Mouse (Mus musculus) embryonic stem cell, embryonic (primary cell): Measurements from ENCODE around the gene Gm10803.
"Not testable (repeated sequence)": the region's sequence is repeated elsewhere in the genome, so short reads cannot be mapped to it uniquely, and the experiment has no call there.

Experiments
- CTCF ChIA-PET, 4 experiments: fragments of 300-600 bp in 2 of 4; fragments of 350-600 bp in 2 of 4; sonication (Branson Sonifier 250); formaldehyde crosslinking; loops; one replicate each; lab custom pipeline; 2022; ENCODE audit warnings: inconsistent platforms in 2 of 4; lab: Charles Lee
- POLR2A ChIA-PET, 4 experiments: fragments of 300-600 bp in 2 of 4; fragments of 350-600 bp in 2 of 4; sonication (Branson Sonifier 250); formaldehyde crosslinking; loops; one replicate each; lab custom pipeline; 2022; ENCODE audit warnings: antibody characterized with exemption in 4 of 4, inconsistent platforms in 1 of 4; lab: Charles Lee

Gm10803 gene

DNA sequence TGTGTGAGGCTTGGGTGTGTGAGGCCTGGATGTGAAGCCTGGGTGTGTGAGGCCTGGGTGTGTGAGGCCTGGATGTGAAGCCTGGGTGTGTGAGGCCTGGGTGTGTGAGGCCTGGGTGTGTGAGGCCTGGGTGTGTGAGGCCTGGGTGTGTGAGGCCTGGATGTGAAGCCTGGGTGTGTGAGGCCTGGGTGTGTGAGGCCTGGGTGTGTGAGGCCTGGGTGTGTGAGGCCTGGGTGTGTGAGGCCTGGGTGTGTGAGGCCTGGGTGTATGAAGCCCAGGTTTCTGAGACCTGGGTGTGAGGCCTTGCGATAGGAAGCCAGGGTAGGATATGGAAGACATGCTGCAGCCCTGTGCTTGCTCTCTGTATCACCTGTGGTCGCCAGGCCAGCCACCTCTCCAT lies at the start of gene Gm10803:
Gene Gm10803, plus strand, starts transcription at position 301 of the 400 bp plus-strand sequence.
- CTCF ChIA-PET, POLR2A ChIA-PET: not testable (repeated sequence)

- POLR2A ChIA-PET, result no interaction called here
- CTCF ChIA-PET, result interaction anchor here in 1 of 4 experiments (0.6 kb wide), 1 partner anchor 24 kb away, joined by 3 read pairs; no protein-coding TSS in a partner anchor
These were observed 49.5 kb upstream of the Gm10803 start for GRCm38 (mm10) chr2:93510839-93511238.

- POLR2A ChIA-PET, result no interaction called here
- CTCF ChIA-PET, result interaction anchor here in 2 of 4 experiments (0.6 to 0.7 kb wide), 2 partner anchors 148 to 642 kb away, joined by 3 to 5 read pairs; no protein-coding TSS in a partner anchor
These were observed 48.2 kb upstream of the Gm10803 start for GRCm38 (mm10) chr2:93512130-93512529.

- CTCF ChIA-PET, result no interaction called here
- POLR2A ChIA-PET, result no interaction called here
These were observed 45.1 kb upstream of the Gm10803 start for GRCm38 (mm10) chr2:93515246-93515645.

GRCm38 (mm10) chr2:93521042-93521441 lies 39.3 kb upstream of the Gm10803 start:
- POLR2A ChIA-PET, result interaction anchor here in 1 of 4 experiments (1.1 to 1.7 kb wide), 2 partner anchors 11 to 143 kb away, joined by 3 read pairs; no protein-coding TSS in a partner anchor
- CTCF ChIA-PET, result interaction anchor here in 1 of 4 experiments (1.0 kb wide), 1 partner anchor 103 kb away, joined by 3 read pairs; no protein-coding TSS in a partner anchor

- ChIA-PET CTCF (interaction anchor here in 1 of 4 experiments (1.0 kb wide), 1 partner anchor 103 kb away, joined by 3 read pairs; no protein-coding TSS in a partner anchor), POLR2A (interaction anchor here in 1 of 4 experiments (1.7 kb wide), 1 partner anchor 143 kb away, joined by 3 read pairs; no protein-coding TSS in a partner anchor)
These were observed 38.8 kb upstream of the Gm10803 start for GRCm38 (mm10) chr2:93521571-93521970.

DNA sequence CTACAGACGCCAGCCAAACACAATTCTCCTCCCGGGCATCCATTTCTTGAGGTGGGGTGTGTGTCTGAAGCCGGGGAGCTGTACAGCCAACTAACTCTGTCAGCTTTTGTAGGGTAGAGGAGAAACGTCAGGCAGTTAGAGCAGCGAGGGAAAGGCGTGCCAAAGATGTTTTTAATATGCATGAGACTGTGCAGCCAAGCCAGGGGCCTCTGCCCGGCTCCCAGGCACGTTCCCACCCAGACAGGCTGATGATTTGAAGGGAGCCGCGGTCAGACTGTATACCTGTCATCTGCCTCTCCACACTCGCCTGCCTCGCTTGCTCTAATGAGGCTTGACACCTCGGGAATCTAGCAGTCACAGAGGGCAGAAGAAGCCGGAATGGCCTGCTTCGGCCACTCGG lies 38.4 kb upstream of the Gm10803 start:
- POLR2A ChIA-PET, result interaction anchor here in 1 of 4 experiments (1.7 kb wide), 1 partner anchor 142 kb away, joined by 3 read pairs; no protein-coding TSS in a partner anchor

DNA sequence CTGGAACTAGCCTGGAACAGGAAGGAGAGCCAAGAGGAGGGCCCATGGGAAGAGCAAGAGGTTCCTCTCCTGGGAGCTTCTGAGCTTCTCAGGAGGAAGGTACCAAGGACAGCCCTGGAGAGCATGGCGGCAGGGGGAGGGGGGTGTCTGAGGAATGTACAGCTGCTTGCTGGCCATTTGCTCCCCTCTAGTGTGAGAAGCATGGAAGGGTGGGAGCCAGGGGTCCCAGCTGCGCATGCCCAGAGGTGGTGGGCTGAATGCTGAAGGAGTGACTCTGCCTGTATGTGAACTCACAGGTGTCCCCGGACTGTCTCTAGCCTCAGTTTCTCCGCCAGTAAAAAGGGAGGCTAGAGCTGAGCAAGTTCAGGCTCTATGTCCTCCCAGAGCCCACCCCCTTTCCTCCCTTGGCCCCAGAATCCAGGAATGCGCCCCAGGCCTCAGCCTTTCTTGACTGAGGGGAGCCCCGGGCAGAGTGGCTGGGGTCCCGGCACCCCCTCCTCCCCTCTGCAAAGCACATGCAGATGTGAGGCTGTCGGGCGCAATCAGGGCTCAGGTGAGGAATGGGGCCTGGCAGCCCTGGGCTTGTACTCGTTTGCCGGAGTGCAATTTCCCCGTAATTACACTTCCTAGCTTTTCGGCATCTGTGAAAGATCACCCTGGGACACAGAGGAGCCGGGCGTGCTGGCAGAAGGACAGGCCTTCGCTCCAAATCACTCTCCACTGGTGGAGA lies 35.2 kb upstream of the Gm10803 start:
- POLR2A ChIA-PET, result interaction anchor here in 1 of 4 experiments (0.7 kb wide), 1 partner anchor 248 kb away, joined by 3 read pairs; no protein-coding TSS in a partner anchor

More for the DNA sequence above, 38.4 kb upstream of the Gm10803 start:
- CTCF ChIA-PET, result no interaction called here

DNA sequence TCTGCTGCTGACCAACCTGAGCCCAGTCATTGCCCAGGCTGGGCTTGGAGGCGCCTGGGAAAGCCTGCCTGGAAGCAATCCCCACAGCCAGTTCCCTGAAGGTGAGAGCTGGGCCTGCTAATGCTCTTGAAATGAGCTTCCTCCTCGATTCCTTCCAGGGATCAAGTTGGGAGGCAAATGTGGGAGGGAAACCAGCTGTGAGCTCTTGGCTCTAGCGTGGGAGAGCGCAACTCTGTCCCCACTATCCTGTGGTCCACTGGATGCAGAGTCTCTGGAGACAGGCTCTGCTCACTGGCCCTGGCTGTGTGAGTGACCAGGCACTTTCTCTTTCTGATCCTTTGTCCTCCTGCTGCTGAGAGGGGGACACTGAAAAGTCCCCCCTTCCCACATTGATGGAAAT lies 30.8 kb upstream of the Gm10803 start:
- ChIA-PET CTCF (interaction anchor here in 1 of 4 experiments (0.8 kb wide), 1 partner anchor 8 kb away, joined by 3 read pairs; no protein-coding TSS in a partner anchor), POLR2A (interaction anchor here in 1 of 4 experiments (0.6 kb wide), 1 partner anchor 59 kb away, joined by 4 read pairs; no protein-coding TSS in a partner anchor)

More for the DNA sequence above, 35.2 kb upstream of the Gm10803 start:
- CTCF ChIA-PET, result no interaction called here

- POLR2A ChIA-PET, result interaction anchor here in 1 of 4 experiments (0.6 to 0.7 kb wide), 2 partner anchors 158 to 632 kb away, joined by 3 read pairs; no protein-coding TSS in a partner anchor
- CTCF ChIA-PET, result interaction anchor here in 2 of 4 experiments (0.9 to 1.3 kb wide), 2 partner anchors 59 to 276 kb away, joined by 3 read pairs; no protein-coding TSS in a partner anchor
These were observed 26.5 kb upstream of the Gm10803 start for GRCm38 (mm10) chr2:93533891-93534290.

DNA sequence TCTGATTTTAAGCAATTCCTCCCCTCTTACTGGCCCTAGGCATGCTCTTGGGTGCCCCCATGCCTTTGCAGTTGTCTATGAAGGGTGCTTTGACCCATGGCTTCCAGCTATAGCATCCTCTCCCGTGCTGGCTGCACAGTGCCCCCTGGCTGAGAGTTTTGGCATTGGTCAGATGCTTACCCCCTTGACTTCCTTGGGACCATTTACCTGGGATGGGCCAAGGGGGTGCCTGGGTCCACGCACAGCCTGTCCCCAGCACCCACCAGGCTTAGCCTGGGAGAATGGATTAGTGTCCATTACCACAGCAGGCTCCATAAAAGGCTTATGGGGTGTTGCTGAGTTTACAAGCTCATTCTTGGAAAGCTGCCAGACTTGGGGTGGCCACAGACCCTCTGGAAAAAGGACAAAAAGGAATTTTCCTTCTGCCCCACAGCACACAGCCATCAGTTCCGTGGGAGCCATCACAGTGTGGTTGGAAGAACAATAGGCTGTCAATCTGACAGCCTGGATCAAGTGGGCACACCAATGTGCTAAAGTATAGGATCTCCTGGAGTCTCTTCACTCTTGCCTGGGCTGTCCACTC lies 22.9 kb upstream of the Gm10803 start:
- ChIA-PET CTCF (interaction anchor here (0.6 to 1.5 kb wide), 16 partner anchors 8 to 311 kb away, joined by 3 to 5 read pairs (median 3); no protein-coding TSS in a partner anchor), POLR2A (interaction anchor here in 1 of 4 experiments (0.6 kb wide), 1 partner anchor 212 kb away, joined by 5 read pairs; no protein-coding TSS in a partner anchor)

GRCm38 (mm10) chr2:93538140-93538539 lies 22.2 kb upstream of the Gm10803 start:
- POLR2A ChIA-PET, result interaction anchor here in 1 of 4 experiments (0.6 kb wide), 1 partner anchor 212 kb away, joined by 5 read pairs; no protein-coding TSS in a partner anchor
- CTCF ChIA-PET, result interaction anchor here (0.6 to 1.5 kb wide), 9 partner anchors 9 to 117 kb away, joined by 3 to 5 read pairs (median 3); no protein-coding TSS in a partner anchor

DNA sequence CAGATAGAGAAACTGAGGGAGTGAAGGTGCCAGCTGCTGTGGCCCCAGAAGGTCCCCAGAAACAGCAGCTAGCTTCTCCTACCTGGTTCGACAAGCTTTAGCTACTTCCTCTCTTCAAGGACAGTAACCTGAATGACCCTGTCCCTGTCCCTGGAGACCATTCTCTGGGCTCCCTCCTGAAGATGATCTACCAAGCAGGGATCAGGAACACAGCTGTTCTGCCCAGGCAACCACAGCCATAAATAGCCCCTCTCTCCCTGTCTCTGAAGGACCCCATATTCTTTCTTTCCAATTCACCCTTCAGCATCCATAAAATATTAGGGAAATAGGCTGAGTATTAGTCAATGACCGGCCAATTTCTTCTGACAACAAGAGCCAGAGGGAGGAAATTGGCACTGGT lies 18.6 kb upstream of the Gm10803 start:
- ChIA-PET CTCF (interaction anchor here in 1 of 4 experiments (0.5 to 0.6 kb wide), 2 partner anchors 72 to 721 kb away, joined by 3 read pairs; no protein-coding TSS in a partner anchor), POLR2A (no interaction called here)

DNA sequence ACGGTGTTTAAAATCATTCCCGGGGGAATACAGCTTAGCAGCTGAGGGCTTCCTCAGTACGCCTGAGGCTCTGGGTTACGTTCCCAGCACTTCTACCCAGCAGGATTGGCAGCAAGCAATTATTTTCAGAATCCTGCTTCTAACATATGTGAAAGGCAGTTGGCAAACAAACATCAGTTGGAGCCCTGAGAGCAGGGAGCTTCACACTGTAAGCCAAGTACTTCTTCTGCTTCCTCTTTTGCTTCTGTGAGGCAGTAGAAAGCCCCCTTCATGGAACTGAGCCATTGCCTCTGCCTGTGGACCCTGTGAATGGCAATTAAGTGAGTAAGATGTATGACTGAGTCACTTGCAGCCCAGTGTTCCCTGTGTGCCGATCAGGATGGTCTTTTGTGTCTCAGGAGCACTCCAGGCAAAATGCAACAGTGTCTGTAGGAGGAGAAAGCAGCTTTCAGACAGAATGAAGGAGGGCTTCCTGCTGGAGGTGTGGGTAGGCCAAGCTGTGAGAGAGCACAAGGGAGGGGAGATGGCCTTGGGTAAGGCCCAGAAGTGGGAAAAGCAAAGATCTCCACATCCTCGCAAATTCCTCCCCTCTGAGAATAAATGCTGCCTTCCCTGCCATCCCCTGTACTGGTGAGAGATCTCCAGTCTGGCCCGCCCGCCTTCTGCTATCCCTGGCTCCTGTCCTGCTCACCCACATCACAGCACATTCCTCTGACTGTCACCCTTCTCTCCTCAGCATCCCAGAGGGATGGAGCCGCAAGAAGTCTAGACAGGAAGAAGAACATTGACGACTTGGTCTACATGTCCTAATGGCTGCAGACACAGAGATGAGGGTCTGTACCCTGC lies 7.5 kb upstream of the Gm10803 start:
- CTCF ChIA-PET, result no interaction called here
- POLR2A ChIA-PET, result no interaction called here

GRCm38 (mm10) chr2:93553905-93554304 lies 6.5 kb upstream of the Gm10803 start:
- POLR2A ChIA-PET, result no interaction called here

DNA sequence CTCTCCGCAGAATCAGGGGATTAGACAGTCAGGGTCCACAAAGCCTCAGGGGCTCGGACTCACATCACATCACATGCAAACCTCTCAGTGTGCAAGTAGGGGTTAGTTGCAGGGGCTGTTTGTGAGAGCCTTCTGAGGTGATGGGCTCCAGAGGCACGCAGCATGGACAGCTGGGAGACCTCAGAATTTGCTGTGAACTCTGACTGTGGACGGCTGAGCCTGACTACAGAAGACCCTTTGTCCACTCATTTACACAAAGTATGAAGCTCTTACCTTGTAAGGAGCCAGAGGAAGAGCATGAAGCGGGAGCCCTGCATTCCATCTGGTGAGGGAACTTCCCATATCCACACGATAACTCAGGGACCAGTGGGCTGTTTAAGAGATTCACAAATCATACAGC lies 5.3 kb downstream of the Gm10803 start:
- ChIA-PET POLR2A (interaction anchor here in 1 of 4 experiments (0.6 kb wide), 1 partner anchor 83 kb away, joined by 3 read pairs; no protein-coding TSS in a partner anchor), CTCF (interaction anchor here in 1 of 4 experiments (1.1 kb wide), 1 partner anchor 15 kb away, joined by 3 read pairs; no protein-coding TSS in a partner anchor)

More at GRCm38 (mm10) chr2:93553905-93554304, 6.5 kb upstream of the Gm10803 start:
- CTCF ChIA-PET, result no interaction called here

GRCm38 (mm10) chr2:93567675-93568074 lies 7.3 kb downstream of the Gm10803 start:
- CTCF ChIA-PET, result interaction anchor here in 1 of 4 experiments (0.8 to 1.1 kb wide), 3 partner anchors 18 to 218 kb away, joined by 3 to 5 read pairs (median 3); no protein-coding TSS in a partner anchor

DNA sequence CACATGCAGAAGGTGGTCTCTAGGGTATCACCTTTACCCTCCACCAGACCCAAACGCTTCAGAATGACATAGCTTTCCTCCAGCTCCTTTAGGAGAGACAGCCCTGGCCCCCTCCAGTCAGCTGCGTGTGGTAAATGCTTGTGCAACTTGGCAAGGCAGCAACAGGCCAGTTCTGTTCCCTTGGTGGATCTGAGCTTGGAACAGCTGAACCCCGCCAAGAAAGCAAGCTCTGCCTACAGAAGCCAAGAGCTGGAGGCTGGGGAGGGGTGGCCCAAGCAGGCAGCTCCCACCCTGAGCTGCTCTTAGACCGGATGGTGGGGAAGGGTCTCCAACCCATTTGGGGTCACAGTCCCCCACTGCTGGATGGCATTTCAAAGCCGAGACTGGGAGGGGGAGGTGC lies 12.2 kb downstream of the Gm10803 start:
- CTCF ChIA-PET, result no interaction called here
- POLR2A ChIA-PET, result no interaction called here

More at GRCm38 (mm10) chr2:93567675-93568074, 7.3 kb downstream of the Gm10803 start:
- POLR2A ChIA-PET, result interaction anchor here in 2 of 4 experiments (0.5 to 1.1 kb wide), 2 partner anchors 218 to 256 kb away, joined by 3 to 5 read pairs; no protein-coding TSS in a partner anchor
